7 mouse cellular contexts compared by ENCODE assay signal in the genomic region with DNA sequence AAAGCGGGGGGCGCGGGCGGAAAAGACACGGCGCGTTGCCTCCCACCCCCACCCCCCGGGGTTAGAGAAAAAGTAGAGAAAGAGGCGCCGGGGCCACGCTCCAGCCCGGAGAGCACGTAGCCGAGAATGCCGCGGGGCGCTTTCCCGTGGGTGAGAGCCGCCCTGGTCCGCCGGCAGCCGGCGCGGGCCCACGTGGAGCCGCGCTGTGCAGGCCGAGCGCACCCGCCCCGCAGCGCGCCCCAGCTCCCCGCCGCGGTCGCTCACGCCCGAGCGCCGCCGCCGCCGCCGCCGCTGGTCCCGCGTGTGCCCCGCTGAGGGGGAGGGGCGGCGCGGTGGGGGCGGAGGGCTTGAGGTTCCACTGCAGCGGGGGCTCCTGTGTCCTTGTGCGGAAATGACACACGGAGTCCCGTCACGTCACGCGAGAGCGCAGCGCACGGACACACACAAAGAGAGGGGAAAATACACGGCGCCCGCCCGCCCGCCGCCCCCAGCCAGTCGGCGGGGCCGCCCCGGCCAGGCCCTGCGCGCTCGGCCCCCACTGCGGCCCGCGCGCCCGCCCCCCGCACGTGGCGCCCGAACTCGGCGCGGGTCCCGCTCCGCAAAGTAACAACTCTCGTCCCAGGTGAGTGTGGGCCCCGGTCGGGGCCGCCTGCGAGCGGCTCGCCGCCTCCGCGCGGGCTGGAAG. TPM values are rescaled to one million over a fixed set of nuclear protein-coding genes. Genes with fewer than 3 reads are reported as not detected.
DNase-seq lines count a peak whose midpoint lies in the region; ATAC-seq and TF ChIP-seq lines count a peak whose summit lies in the region.

A gene (plus strand): TSS at position 81 of the 685 bp plus-strand sequence.

- peak within 1 kb of the TSS; percentile 91 for H3K4me3 ChIP-seq in kidney, adult 2 months (ENCODE audit: insufficient read depth, low read depth, low read length)
- H3K4me3 ChIP-seq in limb, embryonic 13.5 days = peak within 1 kb of the TSS; percentile 63
- H3K4me3 ChIP-seq in midbrain, embryonic 13.5 days (replicated peaks) = peak within 1 kb of the TSS; percentile 80

- H3K4me1 ChIP-seq in kidney, adult 2 months (ENCODE audit: control insufficient read depth, insufficient read depth, low read length) = peaks cover 10% of the 10 kb centered on the region
- peaks cover 47% of the 10 kb centered on the region for H3K4me1 ChIP-seq in limb, embryonic 13.5 days
- H3K4me1 ChIP-seq in midbrain, embryonic 13.5 days (replicated peaks) = peaks cover 51% of the 10 kb centered on the region

- peak within 1 kb of the TSS; percentile 89 for H3K27ac ChIP-seq in kidney, adult 2 months (ENCODE audit: insufficient read depth, low read depth, low read length)
- peak within 1 kb of the TSS; percentile 99 for H3K27ac ChIP-seq in limb, embryonic 13.5 days
- H3K27ac ChIP-seq in midbrain, embryonic 13.5 days = peak within 1 kb of the TSS; percentile 98

- WGBS in kidney, adult 2 months = 2% methylated on average over 100 of the region's 101 CpGs
- under 1% methylated on average over 68 of the region's 101 CpGs for WGBS in limb, embryonic 13.5 days
- under 1% methylated on average over 59 of the region's 101 CpGs for WGBS in midbrain, embryonic 13.5 days

- H3K4me2 ChIP-seq in limb, embryonic 13.5 days (replicated peaks) = peak within 1 kb of the TSS; percentile 78
- peak within 1 kb of the TSS; percentile 89 for H3K4me2 ChIP-seq in midbrain, embryonic 13.5 days (replicated peaks)

- no peaks in the 10 kb centered on the region; the same call in 1 of the 2 replicates for H3K27me3 ChIP-seq in kidney, adult 2 months (replicated peaks; ENCODE audit: control insufficient read depth, insufficient read depth, low read length)
- no peaks in the 10 kb centered on the region for H3K27me3 ChIP-seq in limb, embryonic 13.5 days
- H3K27me3 ChIP-seq in midbrain, embryonic 13.5 days = no peaks in the 10 kb centered on the region

- no peaks in the 10 kb centered on the region for H3K9me3 ChIP-seq in limb, embryonic 13.5 days
- H3K9me3 ChIP-seq in midbrain, embryonic 13.5 days = no peaks in the 10 kb centered on the region

- peak; percentile 77 for DNase-seq in adrenal gland, adult 2 months
- peak; percentile 71 for DNase-seq in embryo, embryonic 10.5 days (ENCODE audit: low spot score)
- DNase-seq in heart, adult 11 months = peak; percentile 96
- DNase-seq in kidney, adult 2 months = peak; percentile 56
- DNase-seq in spleen, postnatal 36 days (ENCODE audit: low spot score in 2 of 2) = peak; percentile 45 to 57

- no peak for TF ChIP-seq CTCF in kidney, adult 2 months (conservative IDR thresholded peaks at IDR 0.05; ENCODE audit: insufficient read depth, insufficient read length, low read depth, low read length)

- H3K36me3 ChIP-seq in kidney, adult 2 months (ENCODE audit: control insufficient read depth, insufficient read depth, low read length) = no peaks in the 10 kb centered on the region
- H3K36me3 ChIP-seq in limb, embryonic 13.5 days = no peaks in the 10 kb centered on the region
- H3K36me3 ChIP-seq in midbrain, embryonic 13.5 days = no peaks in the 10 kb centered on the region

- peak; percentile 73 for ATAC-seq in limb, embryonic 13.5 days (ENCODE audit: low FRiP score, low read depth)
- ATAC-seq in midbrain, embryonic 13.5 days = peak; percentile 73

- H3K9ac ChIP-seq in limb, embryonic 13.5 days = peak within 1 kb of the TSS; percentile 95
- H3K9ac ChIP-seq in midbrain, embryonic 13.5 days (replicated peaks) = peak within 1 kb of the TSS; percentile 92

- TF ChIP-seq POLR2A in kidney, adult 2 months (IDR thresholded peaks at IDR 0.05; ENCODE audit: low read depth, low read length) = no peak

RNA-seq across cellular contexts. Expression of the gene that starts here (rescaled TPM):
- total RNA-seq in adrenal gland, adult 2 months (2021) = 1 to 10 TPM; 5.6 to 7.8 TPM
- 3.1 and 3.4 TPM in 2 replicates for polyA plus RNA-seq in adrenal gland, adult 2 months (2012; rRNA removed)
- polyA plus RNA-seq in kidney, adult 2 months (2012; rRNA removed) = 3.8 TPM in 2 replicates
- 4.8 and 5.1 TPM in 2 replicates for polyA plus RNA-seq in limb, embryonic 13.5 days (2015; fragmentation: Nextera tagmentation; extraction: Ambion mirVana)
- polyA plus RNA-seq in midbrain, embryonic 13.5 days (2015; fragmentation: Nextera tagmentation; extraction: Ambion mirVana) = 4.2 TPM in 2 replicates

Comparison
In these comparisons a context has a peak if more than half of its experiments do, and no peak if none do; other contexts are left out.
1. Peak in every context shown above with its lines: DNase-seq, ATAC-seq, H3K4me3 ChIP-seq and H3K27ac ChIP-seq.